Mouse (Mus musculus): ENCODE data around the gene Acap1. TPM values are rescaled to one million over a fixed set of nuclear protein-coding genes. Genes with fewer than 3 reads are reported as not detected.

Gene Acap1
- polyA plus RNA-seq (2015; fragmentation: Nextera tagmentation; extraction: Ambion mirVana) = 0.70 and 0.71 TPM in 2 replicates

GRCm38 (mm10) chr11:69895291-69895690 is at the start of gene Acap1:
Acap1 (minus strand) TSS chr11:69895539.
- ATAC-seq (ENCODE audit: low FRiP score, low TSS enrichment) (no peak), DNase-seq (ENCODE audit: low spot score) (no peak)
- Histone ChIP-seq H3K4me3 (ENCODE audit: low read depth, low read length) (no peak within 1 kb of the TSS), H3K4me1 (replicated peaks; ENCODE audit: control insufficient read depth, insufficient read depth) (no peaks in the 10 kb centered on the region), H3K27me3 (ENCODE audit: control insufficient read depth, insufficient read depth, low read length) (no peaks in the 10 kb centered on the region), H3K9me3 (ENCODE audit: control insufficient read depth, low read length) (no peaks in the 10 kb centered on the region), H3K27ac (replicated peaks) (no peak within 1 kb of the TSS), H3K9ac (ENCODE audit: low read length) (no peak within 1 kb of the TSS), H3K4me2 (replicated peaks; ENCODE audit: low read depth) (no peak within 1 kb of the TSS), H3K36me3 (ENCODE audit: control insufficient read depth, insufficient read depth, low read length) (no peaks in the 10 kb centered on the region)
- TF ChIP-seq EP300 (optimal IDR thresholded peaks at IDR 0.05) = no peak
- TF ChIP-seq CTCF (IDR thresholded peaks at IDR 0.05; ENCODE audit: low read depth) = no peak
- 71% methylated on average over 4 of the region's 4 CpGs for WGBS

GRCm38 (mm10) chr11:69940962-69941361 is 45.6 kb upstream of the Acap1 start:
- no peak overlapping the region for H3K4me3 ChIP-seq (ENCODE audit: low read depth, low read length)
- WGBS = 81% methylated on average over 4 of the region's 4 CpGs
- peaks cover 3% of the 10 kb centered on the region for H3K4me1 ChIP-seq (replicated peaks; ENCODE audit: control insufficient read depth, insufficient read depth)
- peaks cover 3% of the 10 kb centered on the region; the same call in 1 of the 2 replicates for H3K36me3 ChIP-seq (ENCODE audit: control insufficient read depth, insufficient read depth, low read length)
- H3K27me3 ChIP-seq (ENCODE audit: control insufficient read depth, insufficient read depth, low read length) = no peaks in the 10 kb centered on the region
- ATAC-seq (ENCODE audit: low FRiP score, low TSS enrichment) = no peak
- no peak overlapping the region for H3K9ac ChIP-seq (ENCODE audit: low read length)
- no peak for TF ChIP-seq EP300 (optimal IDR thresholded peaks at IDR 0.05)
- no peak for TF ChIP-seq CTCF (IDR thresholded peaks at IDR 0.05; ENCODE audit: low read depth)
- no peak overlapping the region for H3K27ac ChIP-seq (replicated peaks)
- no peak for DNase-seq (ENCODE audit: low spot score)
- no peak overlapping the region for H3K4me2 ChIP-seq (replicated peaks; ENCODE audit: low read depth)
- H3K9me3 ChIP-seq (ENCODE audit: control insufficient read depth, low read length) = no peaks in the 10 kb centered on the region

- H3K27me3 ChIP-seq (ENCODE audit: control insufficient read depth, insufficient read depth, low read length) = no peaks in the 10 kb centered on the region
- no peak for TF ChIP-seq CTCF (IDR thresholded peaks at IDR 0.05; ENCODE audit: low read depth)
- no peak for TF ChIP-seq EP300 (optimal IDR thresholded peaks at IDR 0.05)
- no peak overlapping the region for H3K4me2 ChIP-seq (replicated peaks; ENCODE audit: low read depth)
- no peak overlapping the region for H3K9ac ChIP-seq (ENCODE audit: low read length)
- H3K9me3 ChIP-seq (ENCODE audit: control insufficient read depth, low read length) = no peaks in the 10 kb centered on the region
- peaks cover 6% of the 10 kb centered on the region for H3K4me1 ChIP-seq (replicated peaks; ENCODE audit: control insufficient read depth, insufficient read depth)
- H3K27ac ChIP-seq (replicated peaks) = no peak overlapping the region
- H3K36me3 ChIP-seq (ENCODE audit: control insufficient read depth, insufficient read depth, low read length) = peaks cover 3% of the 10 kb centered on the region; the same call in 1 of the 2 replicates
- ATAC-seq (ENCODE audit: low FRiP score, low TSS enrichment) (no peak), DNase-seq (ENCODE audit: low spot score) (no peak)
- 90% methylated on average over 17 of the region's 17 CpGs for WGBS
- H3K4me3 ChIP-seq (ENCODE audit: low read depth, low read length) = no peak overlapping the region
These were observed 44.4 kb upstream of the Acap1 start for GRCm38 (mm10) chr11:69939731-69940130.

- no peaks in the 10 kb centered on the region for H3K9me3 ChIP-seq (ENCODE audit: control insufficient read depth, low read length)
- no peak overlapping the region for H3K4me3 ChIP-seq (ENCODE audit: low read depth, low read length)
- no peaks in the 10 kb centered on the region for H3K27me3 ChIP-seq (ENCODE audit: control insufficient read depth, insufficient read depth, low read length)
- H3K9ac ChIP-seq (ENCODE audit: low read length) = no peak overlapping the region
- WGBS = 67% methylated on average over 5 of the region's 5 CpGs
- H3K4me1 ChIP-seq (replicated peaks; ENCODE audit: control insufficient read depth, insufficient read depth) = peaks cover 6% of the 10 kb centered on the region
- no peak overlapping the region for H3K27ac ChIP-seq (replicated peaks)
- TF ChIP-seq CTCF (IDR thresholded peaks at IDR 0.05; ENCODE audit: low read depth) (no peak), EP300 (optimal IDR thresholded peaks at IDR 0.05) (no peak)
- ATAC-seq (ENCODE audit: low FRiP score, low TSS enrichment) (no peak), DNase-seq (ENCODE audit: low spot score) (no peak)
- no peaks in the 10 kb centered on the region for H3K36me3 ChIP-seq (ENCODE audit: control insufficient read depth, insufficient read depth, low read length)
- no peak overlapping the region for H3K4me2 ChIP-seq (replicated peaks; ENCODE audit: low read depth)
These were observed 43.8 kb upstream of the Acap1 start for GRCm38 (mm10) chr11:69939181-69939580.

GRCm38 (mm10) chr11:69938401-69938979 is 43.2 kb upstream of the Acap1 start:
- no peaks in the 10 kb centered on the region for H3K9me3 ChIP-seq (ENCODE audit: control insufficient read depth, low read length)
- WGBS = 31% methylated on average over 9 of the region's 9 CpGs
- TF ChIP-seq CTCF (IDR thresholded peaks at IDR 0.05; ENCODE audit: low read depth) (no peak), EP300 (optimal IDR thresholded peaks at IDR 0.05) (no peak)
- no peaks in the 10 kb centered on the region for H3K36me3 ChIP-seq (ENCODE audit: control insufficient read depth, insufficient read depth, low read length)
- no peak for ATAC-seq (ENCODE audit: low FRiP score, low TSS enrichment)
- H3K4me2 ChIP-seq (replicated peaks; ENCODE audit: low read depth) = no peak overlapping the region
- H3K4me3 ChIP-seq (ENCODE audit: low read depth, low read length) = no peak overlapping the region
- no peak overlapping the region for H3K9ac ChIP-seq (ENCODE audit: low read length)
- no peak for DNase-seq (ENCODE audit: low spot score)
- H3K4me1 ChIP-seq (replicated peaks; ENCODE audit: control insufficient read depth, insufficient read depth) = peaks cover 6% of the 10 kb centered on the region
- H3K27me3 ChIP-seq (ENCODE audit: control insufficient read depth, insufficient read depth, low read length) = no peaks in the 10 kb centered on the region
- H3K27ac ChIP-seq (replicated peaks) = 0 out of 2 replicates have a peak overlapping the region, but pooled peaks have one; percentile 40

- peaks cover 6% of the 10 kb centered on the region for H3K4me1 ChIP-seq (replicated peaks; ENCODE audit: control insufficient read depth, insufficient read depth)
- peak overlapping the region; percentile 65 for H3K27ac ChIP-seq (replicated peaks)
- H3K27me3 ChIP-seq (ENCODE audit: control insufficient read depth, insufficient read depth, low read length) = no peaks in the 10 kb centered on the region
- no peak overlapping the region for H3K4me3 ChIP-seq (ENCODE audit: low read depth, low read length)
- DNase-seq (ENCODE audit: low spot score) (no peak), ATAC-seq (ENCODE audit: low FRiP score, low TSS enrichment) (no peak)
- H3K36me3 ChIP-seq (ENCODE audit: control insufficient read depth, insufficient read depth, low read length) = no peaks in the 10 kb centered on the region
- 69% methylated on average over 5 of the region's 5 CpGs for WGBS
- H3K9me3 ChIP-seq (ENCODE audit: control insufficient read depth, low read length) = no peaks in the 10 kb centered on the region
- no peak overlapping the region for H3K4me2 ChIP-seq (replicated peaks; ENCODE audit: low read depth)
- peak overlapping the region; percentile 4; the same call in 1 of the 2 replicates for H3K9ac ChIP-seq (ENCODE audit: low read length)
- TF ChIP-seq EP300 (optimal IDR thresholded peaks at IDR 0.05) = no peak
- no peak for TF ChIP-seq CTCF (IDR thresholded peaks at IDR 0.05; ENCODE audit: low read depth)
These were observed 42.5 kb upstream of the Acap1 start for GRCm38 (mm10) chr11:69937834-69938233.

Data from stomach, postnatal 0 days (tissue).